Mouse (Mus musculus): ENCODE data around the gene Wdr5. TPM values are rescaled to one million over a fixed set of nuclear protein-coding genes. Genes with fewer than 3 reads are reported as not detected.
"Not testable (repeated sequence)": the region's sequence is repeated elsewhere in the genome, so short reads cannot be mapped to it uniquely, and the experiment has no call there.

Wdr5 gene
- polyA plus RNA-seq, 1 experiment from 2014 or later = 37.1 TPM

- Histone ChIP-seq H3K4me1 (ENCODE audit: control insufficient read depth, insufficient read depth, low read length) (peaks cover 8% of the 10 kb centered on the region; the same call in 1 of the 2 replicates), H3K27ac (ENCODE audit: low read depth, low read length) (no peak overlapping the region), H3K27me3 (ENCODE audit: control insufficient read depth, insufficient read depth, low read length) (no peaks in the 10 kb centered on the region), H3K4me2 (ENCODE audit: low read depth, low read length) (peak overlapping the region; percentile 77), H3K9me3 (ENCODE audit: control insufficient read depth, low read length) (no peaks in the 10 kb centered on the region), H3K4me3 (ENCODE audit: low read depth, low read length) (no peak overlapping the region), H3K9ac (replicated peaks; ENCODE audit: low read depth, low read length) (peak overlapping the region; percentile 51; the same call in 1 of the 2 replicates), H3K36me3 (ENCODE audit: control insufficient read depth, insufficient read depth, low read length) (no peaks in the 10 kb centered on the region)
- ATAC-seq (ENCODE audit: low read depth) = no peak
- WGBS = 95% methylated on average over 3 of the region's 3 CpGs
Observed at GRCm38 (mm10) chr2:27541225-27541624, 26.3 kb downstream of the Wdr5 start.

GRCm38 (mm10) chr2:27544613-27545012 is 29.7 kb downstream of the Wdr5 start:
- WGBS = 92% methylated on average over 6 of the region's 6 CpGs
- no peak overlapping the region for H3K27ac ChIP-seq (ENCODE audit: low read depth, low read length)

GRCm38 (mm10) chr2:27545517-27545916 is 30.6 kb downstream of the Wdr5 start:
- not testable (repeated sequence) for H3K4me2 ChIP-seq (ENCODE audit: low read depth, low read length); H3K36me3 ChIP-seq (ENCODE audit: control insufficient read depth, insufficient read depth, low read length); H3K4me1 ChIP-seq (ENCODE audit: control insufficient read depth, insufficient read depth, low read length); H3K9me3 ChIP-seq (ENCODE audit: control insufficient read depth, low read length); H3K9ac ChIP-seq (replicated peaks; ENCODE audit: low read depth, low read length); H3K27ac ChIP-seq (ENCODE audit: low read depth, low read length); H3K27me3 ChIP-seq (ENCODE audit: control insufficient read depth, insufficient read depth, low read length); ATAC-seq (ENCODE audit: low read depth); H3K4me3 ChIP-seq (ENCODE audit: low read depth, low read length)
- 78% methylated on average over 3 of the region's 3 CpGs for WGBS

More at GRCm38 (mm10) chr2:27544613-27545012, 29.7 kb downstream of the Wdr5 start:
- Histone ChIP-seq H3K9me3 (ENCODE audit: control insufficient read depth, low read length) (no peaks in the 10 kb centered on the region), H3K4me3 (ENCODE audit: low read depth, low read length) (no peak overlapping the region), H3K9ac (replicated peaks; ENCODE audit: low read depth, low read length) (no peak overlapping the region), H3K27me3 (ENCODE audit: control insufficient read depth, insufficient read depth, low read length) (no peaks in the 10 kb centered on the region), H3K36me3 (ENCODE audit: control insufficient read depth, insufficient read depth, low read length) (no peaks in the 10 kb centered on the region), H3K4me1 (ENCODE audit: control insufficient read depth, insufficient read depth, low read length) (peaks cover 8% of the 10 kb centered on the region; the same call in 1 of the 2 replicates), H3K4me2 (ENCODE audit: low read depth, low read length) (no peak overlapping the region)
- ATAC-seq (ENCODE audit: low read depth) = no peak

DNA sequence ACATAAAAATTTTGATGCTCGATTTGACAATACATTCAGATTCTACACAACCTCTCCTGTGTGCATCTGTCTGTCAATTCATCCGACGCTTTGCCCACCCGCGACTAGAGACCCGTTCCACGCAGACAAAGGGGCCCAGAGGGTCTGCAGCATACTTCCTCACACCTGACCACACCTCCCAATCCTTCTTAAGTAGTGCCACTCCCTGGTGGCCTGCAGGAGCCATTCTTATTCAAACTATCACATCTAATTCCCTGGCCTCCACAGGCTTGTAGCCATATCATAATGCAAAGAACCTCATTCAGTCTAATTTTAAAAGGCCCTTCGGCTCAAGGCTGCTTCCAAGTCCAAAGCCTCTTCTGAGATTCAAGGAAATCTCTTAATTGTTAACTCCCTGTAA is 31.1 kb downstream of the Wdr5 start:
- 94% methylated on average over 8 of the region's 8 CpGs for WGBS

DNA sequence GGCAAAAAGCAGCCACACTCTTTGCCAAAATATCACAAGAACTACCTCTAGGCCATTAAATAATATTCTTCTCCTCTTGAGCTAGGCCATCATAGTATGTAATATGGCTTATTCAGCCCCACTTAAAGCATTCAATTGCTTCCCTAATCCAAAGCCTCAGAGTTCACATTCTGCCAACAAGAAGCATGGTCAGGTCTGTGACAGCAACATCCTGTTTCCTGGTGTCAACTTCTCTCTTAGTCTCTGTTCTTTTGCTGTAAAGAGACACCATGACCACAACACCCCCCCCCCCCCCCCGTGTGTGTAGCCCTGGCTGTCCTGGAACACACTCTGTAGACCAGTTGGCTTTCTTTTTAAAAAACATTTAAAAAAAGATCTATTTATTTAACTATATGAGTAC is 32.4 kb downstream of the Wdr5 start:
- H3K4me3 ChIP-seq (ENCODE audit: low read depth, low read length) = no peak overlapping the region
- no peak overlapping the region for H3K9ac ChIP-seq (replicated peaks; ENCODE audit: low read depth, low read length)
- no peaks in the 10 kb centered on the region for H3K9me3 ChIP-seq (ENCODE audit: control insufficient read depth, low read length)
- no peak overlapping the region for H3K27ac ChIP-seq (ENCODE audit: low read depth, low read length)
- H3K4me1 ChIP-seq (ENCODE audit: control insufficient read depth, insufficient read depth, low read length) = no peaks in the 10 kb centered on the region
- H3K27me3 ChIP-seq (ENCODE audit: control insufficient read depth, insufficient read depth, low read length) = no peaks in the 10 kb centered on the region
- no peaks in the 10 kb centered on the region for H3K36me3 ChIP-seq (ENCODE audit: control insufficient read depth, insufficient read depth, low read length)
- H3K4me2 ChIP-seq (ENCODE audit: low read depth, low read length) = no peak overlapping the region
- ATAC-seq (ENCODE audit: low read depth) = no peak
- 36% methylated on average over 1 of the region's 1 CpGs for WGBS

More for the DNA sequence above, 31.1 kb downstream of the Wdr5 start:
- H3K9ac ChIP-seq (replicated peaks; ENCODE audit: low read depth, low read length); H3K27ac ChIP-seq (ENCODE audit: low read depth, low read length); H3K4me1 ChIP-seq (ENCODE audit: control insufficient read depth, insufficient read depth, low read length); H3K27me3 ChIP-seq (ENCODE audit: control insufficient read depth, insufficient read depth, low read length); H3K36me3 ChIP-seq (ENCODE audit: control insufficient read depth, insufficient read depth, low read length); H3K9me3 ChIP-seq (ENCODE audit: control insufficient read depth, low read length); H3K4me3 ChIP-seq (ENCODE audit: low read depth, low read length); H3K4me2 ChIP-seq (ENCODE audit: low read depth, low read length); ATAC-seq (ENCODE audit: low read depth): not testable (repeated sequence)

DNA sequence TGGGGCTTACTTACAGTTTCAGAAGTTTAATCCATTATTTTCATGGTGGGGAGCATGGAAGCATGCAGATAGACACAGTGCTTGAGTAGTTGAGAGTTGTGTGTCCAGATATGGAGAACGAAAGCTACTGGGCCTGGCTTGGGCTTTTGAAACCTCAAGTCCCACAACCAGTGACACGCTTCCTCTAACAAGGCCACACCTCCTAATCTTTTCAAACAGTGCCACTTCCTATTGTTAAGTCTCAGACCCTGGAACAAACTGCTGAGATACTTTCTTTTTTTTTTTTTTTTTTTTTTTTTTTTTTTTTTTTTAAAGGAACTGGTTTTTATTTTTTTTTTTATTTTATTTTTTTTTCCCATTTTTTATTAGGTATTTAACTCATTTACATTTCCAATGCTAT is 33.0 kb downstream of the Wdr5 start:
- H3K9ac ChIP-seq (replicated peaks; ENCODE audit: low read depth, low read length) = no peak overlapping the region

GRCm38 (mm10) chr2:27548664-27549369 is 33.9 kb downstream of the Wdr5 start:
- no peak for ATAC-seq (ENCODE audit: low read depth)
- Histone ChIP-seq H3K4me2 (ENCODE audit: low read depth, low read length) (no peak overlapping the region), H3K9ac (replicated peaks; ENCODE audit: low read depth, low read length) (no peak overlapping the region), H3K4me3 (ENCODE audit: low read depth, low read length) (no peak overlapping the region), H3K27ac (ENCODE audit: low read depth, low read length) (no peak overlapping the region), H3K27me3 (ENCODE audit: control insufficient read depth, insufficient read depth, low read length) (no peaks in the 10 kb centered on the region), H3K9me3 (ENCODE audit: control insufficient read depth, low read length) (no peaks in the 10 kb centered on the region), H3K4me1 (ENCODE audit: control insufficient read depth, insufficient read depth, low read length) (no peaks in the 10 kb centered on the region), H3K36me3 (ENCODE audit: control insufficient read depth, insufficient read depth, low read length) (no peaks in the 10 kb centered on the region)
- WGBS = 67% methylated on average over 1 of the region's 1 CpGs

More for the DNA sequence above, 33.0 kb downstream of the Wdr5 start:
- H3K27me3 ChIP-seq (ENCODE audit: control insufficient read depth, insufficient read depth, low read length) = no peaks in the 10 kb centered on the region
- H3K36me3 ChIP-seq (ENCODE audit: control insufficient read depth, insufficient read depth, low read length) = no peaks in the 10 kb centered on the region
- no peak for ATAC-seq (ENCODE audit: low read depth)
- H3K4me3 ChIP-seq (ENCODE audit: low read depth, low read length) = no peak overlapping the region
- H3K9me3 ChIP-seq (ENCODE audit: control insufficient read depth, low read length) = no peaks in the 10 kb centered on the region
- H3K27ac ChIP-seq (ENCODE audit: low read depth, low read length) = no peak overlapping the region
- no peaks in the 10 kb centered on the region for H3K4me1 ChIP-seq (ENCODE audit: control insufficient read depth, insufficient read depth, low read length)
- WGBS = 97% methylated on average over 2 of the region's 2 CpGs
- no peak overlapping the region for H3K4me2 ChIP-seq (ENCODE audit: low read depth, low read length)

- 29% methylated on average over 7 of the region's 7 CpGs for WGBS
- Histone ChIP-seq H3K9me3 (ENCODE audit: control insufficient read depth, low read length) (no peaks in the 10 kb centered on the region), H3K9ac (replicated peaks; ENCODE audit: low read depth, low read length) (no peak overlapping the region), H3K4me3 (ENCODE audit: low read depth, low read length) (no peak overlapping the region), H3K27me3 (ENCODE audit: control insufficient read depth, insufficient read depth, low read length) (no peaks in the 10 kb centered on the region), H3K27ac (ENCODE audit: low read depth, low read length) (no peak overlapping the region), H3K4me2 (ENCODE audit: low read depth, low read length) (no peak overlapping the region), H3K36me3 (ENCODE audit: control insufficient read depth, insufficient read depth, low read length) (no peaks in the 10 kb centered on the region), H3K4me1 (ENCODE audit: control insufficient read depth, insufficient read depth, low read length) (no peaks in the 10 kb centered on the region)
- no peak for ATAC-seq (ENCODE audit: low read depth)
Observed at GRCm38 (mm10) chr2:27552620-27553287, 37.8 kb downstream of the Wdr5 start.

GRCm38 (mm10) chr2:27554308-27554707 is 39.4 kb downstream of the Wdr5 start:
- Histone ChIP-seq H3K9ac (replicated peaks; ENCODE audit: low read depth, low read length) (no peak overlapping the region), H3K4me2 (ENCODE audit: low read depth, low read length) (no peak overlapping the region), H3K27me3 (ENCODE audit: control insufficient read depth, insufficient read depth, low read length) (no peaks in the 10 kb centered on the region), H3K4me3 (ENCODE audit: low read depth, low read length) (no peak overlapping the region), H3K27ac (ENCODE audit: low read depth, low read length) (no peak overlapping the region), H3K36me3 (ENCODE audit: control insufficient read depth, insufficient read depth, low read length) (no peaks in the 10 kb centered on the region), H3K9me3 (ENCODE audit: control insufficient read depth, low read length) (no peaks in the 10 kb centered on the region), H3K4me1 (ENCODE audit: control insufficient read depth, insufficient read depth, low read length) (no peaks in the 10 kb centered on the region)
- no peak for ATAC-seq (ENCODE audit: low read depth)
- 84% methylated on average over 9 of the region's 9 CpGs for WGBS

Measured in neural tube, embryonic 14.5 days (tissue).